Mouse (Mus musculus) heart, embryonic 14.5 days (tissue): ENCODE measurements around the gene Thsd7b. TPM values are rescaled to one million over a fixed set of nuclear protein-coding genes. Genes with fewer than 3 reads are reported as not detected.

Experiments
- ATAC-seq: fragments of 200-750 bp; cut with Nextera tagmentation; 2 replicates; pipeline ENCODE4 v1.8.0; 2017; ENCODE audit warnings: low read depth, moderate TSS enrichment; ENCODE audit not compliant: insufficient number of reproducible peaks, insufficient read depth, low FRiP score
- H3K27ac ChIP-seq, 2 experiments: fragments of 200-500 bp in 1 of 2; fragments of 300-500 bp in 1 of 2; sonication (generic) in 1 of 2; replicated peaks in 1 of 2; 2 replicates each; pipeline ENCODE4 v1.5.1; 2012 to 2014; ENCODE audit warnings: low read depth in 2 of 2, low read length in 2 of 2, control low read depth in 1 of 2, mild to moderate bottlenecking in 1 of 2, mixed read lengths in 1 of 2; ENCODE audit not compliant: control insufficient read depth in 1 of 2, insufficient read depth in 1 of 2
- H3K27me3 ChIP-seq: fragments of 300-500 bp; sonication (generic); 2 replicates; pipeline ENCODE4 v1.6.1; 2014; ENCODE audit warnings: mild to moderate bottlenecking, low read length, control low read depth; ENCODE audit not compliant: control insufficient read depth, insufficient read depth
- H3K36me3 ChIP-seq: fragments of 300-500 bp; sonication (generic); 2 replicates; pipeline ENCODE4 v1.6.1; 2014; ENCODE audit warnings: mild to moderate bottlenecking, control low read depth, low read length, mixed read lengths; ENCODE audit not compliant: control insufficient read depth, insufficient read depth
- H3K4me1 ChIP-seq, 2 experiments: fragments of 200-500 bp in 1 of 2; fragments of 300-500 bp in 1 of 2; sonication (generic) in 1 of 2; 2 replicates each; pipeline ENCODE4 v1.6.1; 2012 to 2014; ENCODE audit warnings: low read length in 2 of 2, control low read depth in 1 of 2, mixed read lengths in 1 of 2; ENCODE audit not compliant: control insufficient read depth in 2 of 2, insufficient read depth in 2 of 2
- H3K4me2 ChIP-seq: fragments of 300-500 bp; sonication (generic); 2 replicates; pipeline ENCODE4 v1.6.1; 2014; ENCODE audit warnings: mild to moderate bottlenecking, low read length
- H3K4me3 ChIP-seq, 2 experiments: fragments of 200-500 bp in 1 of 2; fragments of 300-500 bp in 1 of 2; sonication (generic) in 1 of 2; 2 replicates each; pipeline ENCODE4 v1.5.1; 2012 to 2014; ENCODE audit warnings: low read length in 2 of 2, mild to moderate bottlenecking in 2 of 2, control low read depth in 1 of 2, low read depth in 1 of 2, moderate library complexity in 1 of 2; ENCODE audit not compliant: control insufficient read depth in 1 of 2, insufficient read depth in 1 of 2
- H3K9ac ChIP-seq: fragments of 300-500 bp; sonication (generic); 2 replicates; pipeline ENCODE4 v1.6.1; 2014; ENCODE audit warnings: mild to moderate bottlenecking, low read length
- H3K9me3 ChIP-seq: fragments of 300-500 bp; sonication (generic); 2 replicates; pipeline ENCODE4 v1.6.1; 2016; ENCODE audit warnings: low read length, control low read depth; ENCODE audit not compliant: control insufficient read depth
- WGBS: fragments of 180-500 bp; shearing (Covaris S2); extraction: QIAGEN DNeasy Blood & Tissue Kit; methylation state at CpG from one replicate; pipeline ENCODE4 v1.1.7; 2014; 5-methylcytosine and 5-hydroxymethylcytosine counted together
- polyA plus RNA-seq: library from polyadenylated mRNA; unstranded; fragments of >200 nt; fragmentation: Nextera tagmentation; extraction: Ambion mirVana; gene quantifications from 2 replicates; pipeline ENCODE4 v1.2.1, GENCODE M21; 2014

The Thsd7b gene
- polyA plus RNA-seq, 1 experiment from 2014 or later: 4.2 TPM

DNA sequence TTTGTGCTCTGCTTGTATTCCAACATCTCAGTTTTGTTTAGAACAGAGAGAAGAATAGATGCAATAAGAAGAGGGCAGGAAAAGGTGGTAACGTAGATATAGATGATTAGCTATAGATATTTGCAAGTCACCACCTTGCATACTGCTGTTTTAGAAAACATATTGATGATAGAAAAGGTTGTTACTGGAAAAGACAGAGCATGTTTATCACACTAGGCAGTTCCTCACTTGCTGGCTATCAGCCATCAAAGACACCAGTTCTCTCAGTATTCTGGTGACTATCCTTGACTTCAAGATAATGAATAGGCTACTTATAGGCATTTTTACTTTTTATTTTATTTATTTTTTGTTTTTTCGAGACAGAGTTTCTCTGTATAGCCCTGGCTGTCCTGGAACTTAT, 717.7 kb downstream of the Thsd7b start:
- 60% methylated on average over 2 of the region's 2 CpGs for WGBS
- Histone ChIP-seq H3K4me3 (no peak overlapping the region), H3K9me3 (no peaks in the 10 kb centered on the region), H3K4me1 (no peaks in the 10 kb centered on the region), H3K4me2 (no peak overlapping the region), H3K27me3 (no peaks in the 10 kb centered on the region), H3K36me3 (no peaks in the 10 kb centered on the region), H3K9ac (no peak overlapping the region), H3K27ac (no peak overlapping the region)
- no peak for ATAC-seq

GRCm38 (mm10) chr1:130055012-130055411, 781.9 kb downstream of the Thsd7b start:
- Histone ChIP-seq H3K4me3 (no peak overlapping the region), H3K9ac (no peak overlapping the region), H3K9me3 (no peaks in the 10 kb centered on the region), H3K27ac (no peak overlapping the region), H3K27me3 (no peaks in the 10 kb centered on the region), H3K4me2 (no peak overlapping the region), H3K4me1 (no peaks in the 10 kb centered on the region), H3K36me3 (no peaks in the 10 kb centered on the region)
- ATAC-seq: no peak

DNA sequence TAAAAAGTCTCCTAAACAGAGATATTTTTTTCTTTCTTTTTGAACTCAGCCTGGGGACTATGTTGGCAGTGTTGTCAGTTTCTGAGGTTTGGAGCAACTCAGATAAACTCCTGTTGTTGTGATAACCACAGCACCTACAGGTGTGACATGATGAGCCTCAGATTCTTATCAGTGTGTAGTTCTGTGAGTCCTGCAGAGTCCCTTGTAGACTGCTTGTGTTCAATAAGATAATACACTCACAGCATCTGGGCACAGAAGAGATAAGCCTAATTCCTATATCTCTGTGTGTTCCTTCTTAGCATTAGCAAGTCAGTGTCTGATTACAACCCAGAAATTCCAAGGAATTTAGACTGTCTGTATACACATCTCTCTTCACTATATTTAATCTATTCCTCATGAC, 789.0 kb downstream of the Thsd7b start:
- no peak overlapping the region for H3K9ac ChIP-seq

GRCm38 (mm10) chr1:130066193-130066959, 793.3 kb downstream of the Thsd7b start:
- Histone ChIP-seq H3K27ac (no peak overlapping the region), H3K27me3 (no peaks in the 10 kb centered on the region), H3K4me3 (no peak overlapping the region), H3K4me2 (no peak overlapping the region), H3K36me3 (no peaks in the 10 kb centered on the region), H3K9me3 (no peaks in the 10 kb centered on the region), H3K9ac (no peak overlapping the region), H3K4me1 (no peaks in the 10 kb centered on the region)
- 70% methylated on average over 3 of the region's 3 CpGs for WGBS
- no peak for ATAC-seq

More for the DNA sequence above, 789.0 kb downstream of the Thsd7b start:
- H3K4me2 ChIP-seq: no peak overlapping the region
- no peaks in the 10 kb centered on the region for H3K27me3 ChIP-seq
- H3K4me1 ChIP-seq: no peaks in the 10 kb centered on the region
- H3K36me3 ChIP-seq: no peaks in the 10 kb centered on the region
- no peak overlapping the region for H3K4me3 ChIP-seq
- H3K27ac ChIP-seq: no peak overlapping the region
- H3K9me3 ChIP-seq: no peaks in the 10 kb centered on the region
- ATAC-seq: no peak

GRCm38 (mm10) chr1:130083788-130084187, 810.7 kb downstream of the Thsd7b start:
- no peaks in the 10 kb centered on the region for H3K27me3 ChIP-seq
- ATAC-seq: no peak
- no peaks in the 10 kb centered on the region for H3K4me1 ChIP-seq
- H3K27ac ChIP-seq: no peak overlapping the region
- H3K36me3 ChIP-seq: no peaks in the 10 kb centered on the region
- H3K9me3 ChIP-seq: no peaks in the 10 kb centered on the region
- no peak overlapping the region for H3K9ac ChIP-seq
- WGBS: 55% methylated on average over 2 of the region's 2 CpGs
- H3K4me2 ChIP-seq: no peak overlapping the region
- no peak overlapping the region for H3K4me3 ChIP-seq

- no peak for ATAC-seq
- H3K9ac ChIP-seq: no peak overlapping the region
- no peaks in the 10 kb centered on the region for H3K4me1 ChIP-seq
- WGBS: 58% methylated on average over 3 of the region's 3 CpGs
- no peak overlapping the region for H3K27ac ChIP-seq
- H3K4me3 ChIP-seq: no peak overlapping the region
- H3K4me2 ChIP-seq: no peak overlapping the region
- H3K27me3 ChIP-seq: no peaks in the 10 kb centered on the region
- H3K36me3 ChIP-seq: no peaks in the 10 kb centered on the region
- no peaks in the 10 kb centered on the region for H3K9me3 ChIP-seq
Measured at GRCm38 (mm10) chr1:130085207-130085606, 812.1 kb downstream of the Thsd7b start.

DNA sequence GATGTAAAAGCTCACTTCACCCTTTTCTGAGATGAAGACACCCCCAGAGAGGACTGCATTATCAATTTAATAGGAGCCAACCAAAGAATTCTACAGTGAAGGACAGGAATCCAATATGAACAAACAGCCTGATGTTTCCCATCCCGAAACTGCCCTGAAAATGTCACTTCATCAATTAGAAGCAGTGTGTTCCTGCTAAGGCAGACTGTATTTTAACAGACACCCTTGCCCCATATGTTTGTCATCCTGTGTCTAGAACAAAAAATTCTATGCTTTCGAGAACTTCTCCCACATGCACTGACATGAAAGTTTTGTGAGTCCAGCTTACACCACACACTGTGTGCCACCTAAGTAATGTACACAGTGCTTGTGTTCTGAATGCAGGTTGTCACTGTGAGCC, 812.8 kb downstream of the Thsd7b start:
- H3K4me1 ChIP-seq: no peaks in the 10 kb centered on the region
- no peaks in the 10 kb centered on the region for H3K27me3 ChIP-seq
- H3K4me3 ChIP-seq: no peak overlapping the region
- H3K9ac ChIP-seq: no peak overlapping the region
- no peak overlapping the region for H3K4me2 ChIP-seq
- ATAC-seq: no peak
- no peaks in the 10 kb centered on the region for H3K36me3 ChIP-seq
- no peak overlapping the region for H3K27ac ChIP-seq
- no peaks in the 10 kb centered on the region for H3K9me3 ChIP-seq
- 71% methylated on average over 2 of the region's 2 CpGs for WGBS

DNA sequence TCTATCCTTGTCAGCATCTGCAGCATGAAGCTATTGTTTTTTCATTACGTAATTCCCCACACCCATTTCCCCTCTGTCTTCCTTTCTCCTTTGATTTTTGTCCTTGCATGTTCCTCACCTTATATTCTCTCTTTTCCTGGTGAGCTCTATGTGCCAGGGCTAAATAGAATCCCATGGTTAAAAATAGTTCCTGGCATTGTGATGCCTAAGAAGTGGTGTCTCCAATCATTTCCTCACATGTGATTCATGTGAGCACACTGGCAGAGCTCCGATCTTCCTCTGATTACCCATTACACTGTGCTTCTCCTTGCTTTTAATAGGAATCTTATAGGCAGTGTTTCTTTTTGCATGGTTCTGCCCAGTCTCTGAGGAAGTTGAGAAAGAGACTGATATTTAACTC, 826.1 kb downstream of the Thsd7b start:
- WGBS: 70% methylated on average over 2 of the region's 2 CpGs
- Histone ChIP-seq H3K27me3 (no peaks in the 10 kb centered on the region), H3K4me2 (no peak overlapping the region), H3K27ac (no peak overlapping the region), H3K4me1 (no peaks in the 10 kb centered on the region), H3K36me3 (no peaks in the 10 kb centered on the region), H3K9me3 (no peaks in the 10 kb centered on the region), H3K9ac (no peak overlapping the region), H3K4me3 (no peak overlapping the region)
- ATAC-seq: no peak
